Mouse (Mus musculus) stomach, postnatal 0 days (tissue): Measurements from ENCODE around the gene Ttc5.

ENCODE experiments used
- CTCF ChIP-seq: IDR thresholded peaks from 2 replicates; pipeline ENCODE4 v1.5.1; 2016; ENCODE audit warnings: antibody characterized with exemption, low read depth, mild to moderate bottlenecking, moderate library complexity
- EP300 ChIP-seq: optimal IDR thresholded peaks from 2 replicates; pipeline ENCODE3; 2016; ENCODE audit warnings: antibody characterized with exemption

- no peak for TF ChIP-seq CTCF
- TF ChIP-seq EP300, result no peak
Measured at GRCm38 (mm10) chr14:50758416-50759085, 26.8 kb downstream of the Ttc5 start.
